Mouse (Mus musculus) heart, embryonic 10.5 days (tissue): ENCODE results near the gene Pxn. TPM values are rescaled to one million over a fixed set of nuclear protein-coding genes. Genes with fewer than 3 reads are reported as not detected.

Experiments
- microRNA-seq: library from miRNA; unstranded; fragments of <30 nt; microRNA quantifications from one replicate; pipeline ENCODE4, GENCODE M21; 2017
- polyA plus RNA-seq: library from polyadenylated mRNA; unstranded; fragments of >200 nt; fragmentation: Nextera tagmentation; extraction: Ambion mirVana; gene quantifications from 2 replicates; pipeline ENCODE4 v1.2.1, GENCODE M21; 2016

Pxn gene
- polyA plus RNA-seq, 1 experiment from 2014 or later, result 30.3 TPM

Small RNA genes lying within 50 kb of the gene (microRNA-seq; reads per million reads assigned to microRNA genes)
- not detected for gene Mir7029

Other genes starting within 250 kb of the Pxn start
- gene Rnf10, start 233.8 kb upstream of the Pxn start, polyA plus RNA-seq, result 102 and 117 TPM in 2 replicates
- 78.2 and 87.8 TPM in 2 replicates for gene Coq5, start 227.0 kb upstream of the Pxn start, polyA plus RNA-seq
- gene Dynll1, start 205.7 kb upstream of the Pxn start, polyA plus RNA-seq, result 1,455 and 1,701 TPM in 2 replicates
- 154 and 293 TPM in 2 replicates for gene Srsf9, start 179.5 kb upstream of the Pxn start, polyA plus RNA-seq
- 22.8 and 25.8 TPM in 2 replicates for gene Gatc, start 165.5 kb upstream of the Pxn start, polyA plus RNA-seq
- 40.3 and 46.7 TPM in 2 replicates for gene Triap1, start 165.5 kb upstream of the Pxn start, polyA plus RNA-seq
- 1,049 and 1,325 TPM in 2 replicates for gene Cox6a1, start 157.7 kb upstream of the Pxn start, polyA plus RNA-seq
- gene Msi1, start 77.1 kb upstream of the Pxn start, polyA plus RNA-seq, result 9.6 and 17.1 TPM in 2 replicates
- 0.48 and 1.4 TPM in 2 replicates for gene Pla2g1b, start 40.4 kb upstream of the Pxn start, polyA plus RNA-seq
- 18.7 and 19.0 TPM in 2 replicates for gene Sirt4, start 22.0 kb upstream of the Pxn start, polyA plus RNA-seq
- 1,223 and 1,345 TPM in 2 replicates for gene Rplp0, start 52.8 kb downstream of the Pxn start, polyA plus RNA-seq
- gene Gcn1l1, start 58.6 kb downstream of the Pxn start, polyA plus RNA-seq, result 47.8 and 49.8 TPM in 2 replicates
- 16.5 and 18.8 TPM in 2 replicates for gene Rab35, start 125.2 kb downstream of the Pxn start, polyA plus RNA-seq
- gene Bicdl1, start 224.9 kb downstream of the Pxn start, polyA plus RNA-seq, result 8.2 and 11.1 TPM in 2 replicates